Mouse (Mus musculus): ENCODE data around the gene Thsd4. TPM values are rescaled to one million over a fixed set of nuclear protein-coding genes. Genes with fewer than 3 reads are reported as not detected.
"Not testable (repeated sequence)": the region's sequence is repeated elsewhere in the genome, so short reads cannot be mapped to it uniquely, and the experiment has no call there.

Gene Thsd4
- total RNA-seq, 2 experiments from 2014 or later = 10.1 to 10.6 TPM

GRCm38 (mm10) chr9:60307469-60307868 is 214.4 kb downstream of the Thsd4 start:
- DNase-seq = no peak

DNA sequence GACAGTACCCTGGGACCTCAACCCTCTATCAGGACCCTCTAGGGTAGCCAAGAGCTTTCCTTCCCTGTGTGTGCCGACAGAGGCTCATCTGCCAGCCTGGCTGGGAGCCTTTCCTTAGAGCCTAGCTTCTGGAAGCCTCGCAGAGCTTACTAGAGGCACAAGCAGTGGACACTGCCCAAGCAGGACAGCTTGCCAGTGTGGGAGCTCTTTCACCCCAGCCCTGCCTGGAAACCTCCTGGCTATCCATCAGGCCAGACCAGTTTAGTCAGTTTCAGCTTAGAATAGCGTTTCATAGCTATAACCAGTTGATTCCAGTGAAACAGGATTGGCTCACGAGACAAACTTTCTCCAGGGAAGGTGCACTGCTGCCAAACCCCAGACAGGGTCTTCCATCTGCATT is 215.6 kb downstream of the Thsd4 start:
- no peak for DNase-seq

GRCm38 (mm10) chr9:60305204-60305840 is 216.5 kb downstream of the Thsd4 start:
- no peak for DNase-seq

- no peak for DNase-seq
Measured at GRCm38 (mm10) chr9:60296276-60296675, 225.6 kb downstream of the Thsd4 start.

DNA sequence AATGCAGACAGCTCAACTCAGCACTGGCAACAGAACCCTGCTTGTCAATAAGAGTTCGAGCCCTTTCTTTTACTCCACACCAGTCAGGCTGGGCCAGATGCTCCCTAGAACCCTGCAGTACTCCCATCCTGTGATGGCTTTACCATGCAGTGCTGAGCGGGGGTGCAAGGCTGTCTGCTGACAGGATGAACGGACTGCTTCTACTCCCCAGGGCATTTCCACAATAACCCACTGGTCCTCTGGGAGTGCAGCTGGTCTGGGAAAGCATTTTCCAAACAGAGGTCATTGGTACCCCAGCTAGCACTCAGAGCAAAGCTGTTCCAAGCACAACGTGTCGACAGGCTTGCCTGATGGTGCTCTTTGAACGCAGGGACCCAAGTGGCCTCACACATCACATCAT is 226.6 kb downstream of the Thsd4 start:
- DNase-seq = no peak

DNA sequence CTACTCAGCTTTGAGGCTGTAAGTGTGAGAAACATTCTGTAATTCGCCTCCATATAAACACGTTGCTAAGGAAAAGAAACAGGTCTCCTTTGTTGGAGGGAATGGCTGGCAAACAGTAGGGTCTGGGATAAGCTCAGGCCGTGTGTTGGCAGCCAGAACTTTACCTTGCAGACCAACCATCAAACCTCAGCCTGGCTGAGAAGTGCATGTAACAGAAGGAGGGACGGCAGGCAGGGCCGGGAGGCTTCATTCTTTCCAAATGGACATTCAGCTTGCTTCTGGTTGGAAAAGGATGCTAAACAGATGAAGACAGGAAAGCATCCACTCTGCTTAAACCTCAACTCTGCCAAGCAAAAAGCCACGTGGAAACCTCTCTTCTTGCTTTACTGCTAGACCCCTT is 228.7 kb downstream of the Thsd4 start:
- no peak for DNase-seq

GRCm38 (mm10) chr9:60290780-60291179 is 231.1 kb downstream of the Thsd4 start:
- no peak for DNase-seq

DNA sequence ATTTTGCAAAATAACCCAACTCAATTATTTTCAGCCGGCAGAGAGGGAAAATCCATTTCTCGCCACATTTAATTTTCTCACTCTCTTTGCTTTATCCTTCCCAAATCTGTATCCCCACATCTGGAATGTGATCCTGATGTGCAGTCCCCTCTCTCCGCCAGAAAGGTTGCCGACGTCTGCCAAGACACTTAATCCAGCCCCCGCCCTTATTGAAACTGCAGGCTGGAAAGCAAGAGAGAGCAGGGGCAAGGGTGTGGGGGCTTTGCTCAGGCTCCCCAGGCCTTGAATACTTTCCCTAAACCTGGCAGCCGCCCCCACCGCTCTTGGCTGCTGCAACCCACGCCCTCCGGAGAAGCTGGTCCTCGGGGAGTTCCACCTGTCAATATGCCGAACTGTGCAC is 233.1 kb downstream of the Thsd4 start:
- no peak for DNase-seq

- DNase-seq = no peak
Measured at GRCm38 (mm10) chr9:60286390-60286789, 235.5 kb downstream of the Thsd4 start.

DNA sequence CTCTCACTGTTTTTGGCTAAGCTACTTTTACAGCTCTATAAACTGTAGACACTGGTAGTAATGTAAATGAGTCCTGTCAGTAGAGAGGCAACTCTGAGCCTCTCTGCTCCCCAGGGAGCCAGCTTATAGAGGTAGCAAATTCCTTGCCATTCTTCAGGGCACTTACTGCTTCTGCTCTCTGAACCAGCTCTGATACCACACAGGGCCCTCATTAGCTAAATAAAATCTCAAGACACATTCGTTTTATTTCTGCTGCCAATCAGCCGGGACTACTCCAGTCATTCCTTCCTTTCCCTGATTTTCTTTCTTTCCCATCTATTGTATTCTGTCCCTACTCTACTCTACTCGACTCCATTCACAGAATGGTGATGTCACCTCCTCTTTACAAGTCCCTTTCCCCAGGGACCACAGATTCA is 236.8 kb downstream of the Thsd4 start:
- no peak for DNase-seq

- DNase-seq = no peak
Measured at GRCm38 (mm10) chr9:60284318-60284717, 237.5 kb downstream of the Thsd4 start.

- DNase-seq = peak; percentile 24
Measured at GRCm38 (mm10) chr9:60283546-60283945, 238.3 kb downstream of the Thsd4 start.

- DNase-seq = no peak
Measured at GRCm38 (mm10) chr9:60281281-60281680, 240.6 kb downstream of the Thsd4 start.

GRCm38 (mm10) chr9:60280786-60281185 is 241.1 kb downstream of the Thsd4 start:
- no peak for DNase-seq

- DNase-seq = no peak
Measured at GRCm38 (mm10) chr9:60279556-60279955, 242.3 kb downstream of the Thsd4 start.

GRCm38 (mm10) chr9:60276351-60276750 is 245.5 kb downstream of the Thsd4 start:
- DNase-seq = no peak

GRCm38 (mm10) chr9:60275410-60276159 is 246.3 kb downstream of the Thsd4 start:
- DNase-seq = peak; percentile 52

DNA sequence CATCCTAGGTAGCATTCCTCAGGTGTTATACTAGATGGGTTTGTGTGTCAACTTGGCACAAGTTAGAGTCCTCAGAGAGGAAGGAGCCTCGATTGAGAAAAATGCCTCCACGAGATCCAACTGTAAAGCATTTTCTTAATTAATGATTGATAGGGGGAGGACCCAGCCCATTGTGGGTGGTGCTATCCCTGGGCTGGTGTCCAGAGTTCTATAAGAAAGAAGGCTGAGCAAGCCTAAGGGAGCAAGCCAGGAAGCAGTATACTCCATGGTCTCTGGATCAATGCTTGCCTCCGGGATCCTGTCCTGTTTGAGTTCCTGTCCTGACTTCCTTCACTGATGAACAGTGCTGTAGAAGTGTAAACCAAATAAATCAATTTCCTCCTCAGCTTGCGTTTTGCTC is 247.3 kb downstream of the Thsd4 start:
- DNase-seq = no peak

GRCm38 (mm10) chr9:60272345-60272744 is 249.5 kb downstream of the Thsd4 start:
- not testable (repeated sequence) for DNase-seq

DNA sequence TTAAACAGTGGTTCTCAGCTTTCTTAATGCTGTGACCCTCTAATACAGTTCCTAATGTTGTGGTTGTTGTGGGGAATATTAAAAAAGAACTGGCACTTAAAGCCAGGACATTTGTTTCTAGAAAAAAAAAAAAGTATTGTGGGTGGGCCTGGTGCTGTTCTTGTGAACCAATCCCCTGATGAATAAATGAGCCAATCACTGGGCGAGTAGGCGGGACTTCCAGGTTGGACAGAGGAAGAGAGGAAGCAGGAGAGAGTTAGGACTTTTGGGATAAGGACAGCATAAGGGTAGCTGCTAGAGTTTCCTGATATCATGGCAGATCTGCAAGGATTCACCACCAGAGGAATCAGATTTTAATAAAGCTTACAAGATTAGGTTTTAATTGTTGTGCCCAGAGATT is 249.9 kb downstream of the Thsd4 start:
- DNase-seq = no peak

DNA sequence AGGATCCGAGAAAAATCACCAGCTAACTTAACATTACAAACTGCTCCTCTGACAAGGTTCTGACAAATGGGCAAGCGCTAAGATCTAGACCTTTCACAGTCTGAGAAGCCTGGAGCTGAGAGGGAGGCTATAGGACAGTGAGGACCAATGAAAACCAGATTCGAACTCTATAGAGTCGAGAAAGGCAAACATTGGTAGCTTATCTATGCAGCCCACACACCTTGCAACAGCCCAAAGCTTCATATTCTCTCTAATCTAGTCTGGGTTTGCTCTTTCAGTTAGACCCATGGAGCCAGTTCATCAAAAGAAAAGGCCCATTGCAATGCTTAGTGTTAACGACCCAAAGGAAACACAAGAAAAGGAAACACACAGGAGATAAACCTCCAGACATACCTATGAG is 252.0 kb downstream of the Thsd4 start:
- no peak for DNase-seq

- DNase-seq = no peak
Measured at GRCm38 (mm10) chr9:60267273-60267626, 254.6 kb downstream of the Thsd4 start.

DNA sequence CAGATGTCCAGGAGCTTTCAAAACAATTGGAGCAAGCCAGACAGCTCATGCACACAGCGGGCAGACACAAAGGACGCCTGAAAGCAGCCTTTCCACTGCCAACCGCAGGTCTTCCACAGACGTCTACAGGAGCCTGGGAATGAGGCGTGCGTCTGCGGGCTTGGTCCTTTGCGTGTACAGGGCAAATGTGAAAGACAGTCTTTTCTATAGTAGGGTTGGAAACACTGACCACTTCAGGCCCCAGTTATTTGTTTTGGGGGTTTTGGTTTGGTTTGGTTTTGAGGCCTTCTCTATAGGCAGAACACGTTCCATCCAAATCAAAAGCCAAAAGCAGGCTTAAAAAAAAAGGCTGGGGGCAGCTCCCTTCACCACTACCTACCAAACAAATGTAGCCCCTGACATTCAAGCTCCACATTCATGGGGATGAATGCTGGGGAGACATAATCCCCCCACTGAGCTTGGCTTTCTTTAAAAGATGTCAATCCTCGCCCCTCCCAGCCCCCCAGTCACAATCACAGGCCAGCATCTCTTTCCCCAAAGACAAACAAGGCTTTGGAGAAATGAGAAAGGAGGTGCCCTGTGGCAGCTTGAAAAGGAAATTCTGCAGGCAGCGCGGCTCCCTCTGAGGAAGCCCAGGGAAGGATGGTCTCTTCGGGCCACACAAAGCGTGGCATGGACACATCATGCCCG is 255.1 kb downstream of the Thsd4 start:
- no peak for DNase-seq
